Mouse (Mus musculus) cerebellum, adult 11-12 months (tissue): ENCODE data around the gene Tcf15.
A peak's percentile ranks its signal among the peaks of the same experiment; 100 is the strongest.

Source experiments
- DNase-seq: peaks from one replicate; pipeline ENCODE4 v3.0.0; 2022

The Tcf15 gene

GRCm38 (mm10) chr2:152143279-152144157, at the start of gene Tcf15:
Gene Tcf15, plus strand, starts transcription at chr2:152143561.
- no peak for DNase-seq

DNA sequence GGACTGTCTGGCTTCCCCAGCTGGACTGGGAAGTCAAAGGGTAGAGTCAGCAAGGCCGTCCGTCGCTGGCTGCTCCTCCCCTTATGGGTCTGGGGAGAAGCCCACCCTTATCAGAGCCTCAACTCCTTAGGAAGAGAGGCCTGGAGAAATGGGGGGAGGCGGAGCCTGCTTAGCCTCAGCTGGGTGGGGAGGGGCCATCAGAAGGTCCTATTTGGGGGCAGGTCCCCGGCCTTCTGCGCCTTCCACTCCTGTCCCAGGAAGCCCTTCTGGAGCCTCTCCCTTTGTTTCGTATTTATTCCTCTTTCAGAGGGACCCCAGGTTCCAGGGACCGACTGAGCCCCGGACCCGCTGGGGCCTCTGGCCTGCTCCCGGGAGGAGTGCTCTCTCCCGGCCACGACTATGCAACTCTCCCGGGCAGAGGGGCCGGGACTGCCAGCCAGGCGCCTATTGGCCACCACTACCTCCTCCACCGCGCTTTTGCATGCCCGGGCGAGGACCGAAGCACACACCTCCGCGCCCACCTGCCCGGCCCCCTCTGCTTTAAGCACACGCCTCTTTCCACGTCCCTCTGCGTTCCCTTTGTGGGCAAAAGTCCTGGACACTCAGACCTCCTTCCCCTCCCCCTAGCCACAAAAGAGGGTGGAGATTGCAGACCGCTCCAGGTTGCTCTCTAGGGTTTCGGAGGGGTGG, 48.4 kb upstream of the Tcf15 start:
- no peak for DNase-seq

DNA sequence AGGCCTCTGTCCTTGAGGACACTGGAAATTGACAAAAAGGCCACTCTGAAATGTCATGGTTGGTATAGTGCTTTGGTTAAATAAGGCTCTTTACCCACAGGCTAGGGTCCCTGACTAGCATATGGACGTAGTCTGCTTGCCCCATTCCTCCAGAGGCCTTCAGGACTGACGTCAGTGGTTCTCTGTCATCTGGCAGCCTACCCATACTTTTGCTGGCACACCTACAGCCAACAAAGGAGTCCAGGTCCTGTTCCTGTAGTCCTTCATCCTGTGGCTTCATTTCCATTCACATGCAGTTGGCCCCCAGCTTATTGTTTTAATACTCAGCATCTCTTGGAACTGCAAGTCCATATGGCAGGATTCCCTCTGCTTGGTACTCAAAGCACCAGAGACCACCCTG, 46.4 kb upstream of the Tcf15 start:
- DNase-seq: no peak

GRCm38 (mm10) chr2:152097916-152098315, 45.4 kb upstream of the Tcf15 start:
- DNase-seq: no peak

GRCm38 (mm10) chr2:152099538-152099937, 43.8 kb upstream of the Tcf15 start:
- DNase-seq: no peak

DNA sequence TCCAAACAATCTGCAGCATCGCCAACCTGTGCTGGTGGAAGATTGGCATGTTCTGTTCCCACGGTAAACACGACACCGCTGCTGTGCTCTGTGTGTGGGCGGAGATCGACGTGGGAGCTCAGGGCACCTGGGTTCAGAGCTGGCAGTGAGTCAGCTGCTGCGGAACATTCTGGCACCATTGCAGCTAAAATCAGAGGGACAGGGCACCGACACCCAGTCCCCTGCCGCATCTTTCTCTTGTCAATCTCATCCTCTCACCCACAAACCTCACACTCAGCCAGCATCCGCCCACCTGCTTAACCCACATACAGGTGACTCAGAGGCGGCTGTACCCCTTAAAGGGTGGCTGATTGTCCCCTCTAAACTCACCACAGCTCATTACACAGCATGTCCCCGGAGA, 41.6 kb upstream of the Tcf15 start:
- DNase-seq: peak; percentile 41

GRCm38 (mm10) chr2:152102369-152102768, 41.0 kb upstream of the Tcf15 start:
- peak; percentile 26 for DNase-seq

- peak; percentile 44 for DNase-seq
These were observed 38.5 kb upstream of the Tcf15 start for GRCm38 (mm10) chr2:152104711-152105317.

- DNase-seq: peak; percentile 96
These were observed 37.8 kb upstream of the Tcf15 start, which contains the start of gene Srxn1 for GRCm38 (mm10) chr2:152105318-152106224. Gene Srxn1, plus strand, starts transcription at chr2:152105516.

GRCm38 (mm10) chr2:152106225-152106595, 37.2 kb upstream of the Tcf15 start:
- peak; percentile 34 for DNase-seq

DNA sequence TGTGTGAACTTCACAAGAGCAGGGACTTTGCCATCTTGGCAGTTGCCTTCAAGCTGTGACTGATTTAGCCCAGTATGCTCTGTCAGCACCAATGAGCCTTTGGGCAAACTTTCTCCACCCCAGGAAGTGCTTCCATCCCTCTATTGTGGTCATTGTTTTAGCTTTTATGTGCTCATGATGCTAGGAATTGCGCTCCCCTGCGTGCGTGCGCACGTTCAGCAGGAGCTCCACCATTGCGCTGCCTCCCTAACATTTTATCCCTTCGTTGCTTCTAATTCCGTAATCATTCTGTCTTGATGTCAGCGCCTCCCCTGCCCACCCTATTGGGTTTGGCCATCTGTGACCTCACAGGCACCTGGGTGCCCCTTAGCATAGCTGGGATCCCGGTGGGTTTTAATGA, 36.8 kb upstream of the Tcf15 start:
- DNase-seq: peak; percentile 33

DNA sequence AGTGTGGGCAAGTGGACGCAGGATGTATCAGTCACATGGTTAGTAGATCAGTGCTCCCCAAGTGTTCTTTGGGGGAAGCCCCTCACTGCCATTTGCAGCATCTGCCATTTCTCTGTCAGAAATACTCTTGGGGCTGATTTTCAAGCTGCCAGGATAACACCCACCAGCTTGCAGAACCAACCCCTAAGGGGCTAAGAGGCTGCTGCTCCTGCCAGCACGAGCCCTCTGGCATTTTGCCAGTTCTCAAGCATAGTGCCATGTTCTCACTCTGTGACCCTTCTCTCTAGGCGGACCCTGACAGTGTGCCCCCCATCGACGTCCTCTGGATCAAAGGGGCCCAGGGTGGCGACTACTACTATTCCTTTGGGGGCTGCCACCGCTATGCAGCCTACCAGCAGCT, 34.7 kb upstream of the Tcf15 start:
- peak; percentile 37 for DNase-seq

- no peak for DNase-seq
These were observed 34.0 kb upstream of the Tcf15 start for GRCm38 (mm10) chr2:152109386-152109785.

- no peak for DNase-seq
These were observed 32.0 kb upstream of the Tcf15 start for GRCm38 (mm10) chr2:152111311-152111710.

DNA sequence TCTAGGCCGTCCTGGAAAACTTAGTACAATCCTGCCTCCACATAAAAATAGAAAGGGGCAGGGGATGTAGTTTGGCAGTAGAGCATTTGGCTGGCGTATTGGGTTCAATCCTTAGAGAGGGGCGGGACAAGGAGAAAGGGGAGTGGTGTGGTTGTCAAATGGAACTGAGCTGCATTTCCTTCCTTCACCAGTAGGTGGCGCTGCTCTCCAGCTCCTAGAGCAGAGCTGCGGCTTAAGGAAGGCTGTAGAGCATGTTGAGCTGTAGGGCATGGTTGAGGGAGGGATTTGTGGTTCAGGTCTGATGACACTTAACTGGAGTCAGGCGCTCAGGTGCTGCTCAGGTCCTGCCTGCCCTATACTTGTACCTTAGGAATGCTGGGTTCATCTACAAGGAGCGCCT, 31.4 kb upstream of the Tcf15 start:
- peak; percentile 82 for DNase-seq

DNA sequence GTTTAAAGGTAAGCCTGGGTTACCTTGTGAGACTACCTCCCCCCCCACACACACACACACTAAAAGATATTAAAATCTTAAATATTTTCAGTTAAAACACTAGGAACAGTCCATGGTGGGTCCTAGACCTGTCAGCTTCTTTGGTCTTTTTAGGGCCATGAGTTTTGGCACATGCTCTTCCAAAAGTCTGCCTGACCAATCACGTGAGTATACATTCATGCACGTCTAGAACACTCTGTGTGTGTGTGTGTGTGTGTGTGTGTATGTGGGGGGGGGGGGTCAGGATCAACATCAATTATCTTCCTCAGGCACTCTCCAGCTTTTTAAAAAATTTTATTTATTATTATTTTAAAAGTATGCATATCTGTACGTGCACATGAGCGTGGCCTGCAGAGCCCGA, 30.9 kb upstream of the Tcf15 start:
- DNase-seq: no peak

DNA sequence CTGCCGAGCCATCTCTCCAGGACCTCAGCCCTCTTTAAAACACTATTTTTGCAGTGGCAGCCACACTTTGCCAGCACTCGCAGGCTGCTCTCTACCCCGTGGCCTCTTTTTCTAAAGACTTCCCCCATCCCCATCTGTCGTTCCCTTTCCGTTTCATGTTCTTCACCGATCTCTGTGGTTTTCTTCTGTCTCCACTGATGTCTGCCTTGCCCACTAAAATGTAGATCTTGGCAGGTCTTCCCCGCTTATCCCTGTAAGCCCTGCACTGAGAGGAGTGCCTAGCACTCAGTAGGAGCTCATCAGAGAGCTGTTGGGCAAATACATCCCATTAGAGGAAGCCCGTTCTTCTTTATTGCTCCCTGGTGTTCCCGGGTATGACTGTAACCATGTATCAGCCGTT, 30.4 kb upstream of the Tcf15 start:
- DNase-seq: no peak

- DNase-seq: no peak
These were observed 29.0 kb upstream of the Tcf15 start for GRCm38 (mm10) chr2:152114057-152114975.

DNA sequence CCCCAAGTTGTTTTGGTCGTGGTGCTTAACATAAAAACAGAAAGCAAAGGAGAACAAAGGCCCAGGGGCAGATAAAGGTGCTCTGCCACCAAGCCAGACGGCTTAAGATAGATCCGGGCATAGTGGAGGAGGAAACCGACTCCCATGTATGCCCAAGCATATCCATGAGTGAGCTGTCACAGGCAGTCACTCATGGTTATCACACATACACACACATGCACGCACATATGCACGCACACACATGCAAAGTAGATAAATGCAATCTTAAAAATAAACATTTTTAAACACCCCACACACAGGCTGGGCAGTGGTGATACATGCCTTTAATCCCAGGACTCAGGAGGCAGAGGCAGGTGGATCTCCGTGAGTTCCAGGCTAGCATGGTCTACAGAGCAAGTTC, 25.7 kb upstream of the Tcf15 start:
- DNase-seq: no peak

DNA sequence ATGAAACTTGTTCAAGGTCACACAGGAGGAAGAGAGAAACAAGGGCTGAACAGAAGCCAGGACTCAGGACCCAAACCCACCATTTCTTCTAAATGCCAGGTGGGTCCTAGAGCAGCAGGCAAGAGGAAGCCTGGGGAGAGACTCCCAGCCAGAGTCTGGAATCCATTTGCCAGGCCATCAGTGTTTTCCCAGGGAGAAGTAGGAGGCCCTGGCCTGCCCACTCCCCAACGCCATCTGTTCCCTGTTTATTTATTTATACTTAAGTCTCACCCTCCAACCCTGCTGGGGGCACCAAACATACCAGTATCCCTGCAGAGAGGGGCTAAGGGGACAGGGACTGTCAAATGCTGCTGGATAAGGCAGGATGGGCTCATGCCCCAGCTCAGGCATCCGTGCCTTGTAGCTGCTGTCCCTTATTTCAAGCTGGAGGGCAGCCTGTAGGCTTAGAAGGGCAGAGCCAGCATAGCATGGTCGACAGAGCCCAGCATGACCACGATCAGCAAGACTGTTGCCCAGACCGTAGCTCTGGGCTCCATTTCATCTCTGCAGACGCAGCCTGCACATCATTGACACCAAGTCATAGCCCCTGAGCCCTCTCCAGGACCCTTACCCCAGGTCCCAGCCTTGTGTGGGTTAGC, 24.0 kb upstream of the Tcf15 start:
- no peak for DNase-seq

DNA sequence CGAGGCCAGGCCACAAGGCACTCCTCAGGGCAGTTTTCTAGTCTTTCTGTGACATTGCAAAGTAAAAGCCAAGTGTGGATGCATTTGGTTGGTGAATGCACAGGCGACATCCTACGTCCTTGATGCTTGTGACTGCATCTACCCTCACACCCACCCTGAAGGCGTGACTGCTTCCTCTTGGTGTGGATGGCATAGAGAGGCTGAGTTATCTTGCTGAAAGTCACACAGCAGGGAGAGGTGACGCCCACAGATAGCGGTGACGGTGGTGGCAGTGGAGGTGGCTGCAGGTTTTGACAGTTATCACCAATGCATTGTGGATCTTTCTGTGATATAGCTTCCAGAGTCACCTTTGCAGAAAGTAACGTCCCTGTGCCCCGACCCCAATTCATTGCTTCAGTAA, 20.5 kb upstream of the Tcf15 start:
- DNase-seq: no peak
